Mouse (Mus musculus): ENCODE measurements around the gene 1810009A15Rik.

Gene 1810009A15Rik

DNA sequence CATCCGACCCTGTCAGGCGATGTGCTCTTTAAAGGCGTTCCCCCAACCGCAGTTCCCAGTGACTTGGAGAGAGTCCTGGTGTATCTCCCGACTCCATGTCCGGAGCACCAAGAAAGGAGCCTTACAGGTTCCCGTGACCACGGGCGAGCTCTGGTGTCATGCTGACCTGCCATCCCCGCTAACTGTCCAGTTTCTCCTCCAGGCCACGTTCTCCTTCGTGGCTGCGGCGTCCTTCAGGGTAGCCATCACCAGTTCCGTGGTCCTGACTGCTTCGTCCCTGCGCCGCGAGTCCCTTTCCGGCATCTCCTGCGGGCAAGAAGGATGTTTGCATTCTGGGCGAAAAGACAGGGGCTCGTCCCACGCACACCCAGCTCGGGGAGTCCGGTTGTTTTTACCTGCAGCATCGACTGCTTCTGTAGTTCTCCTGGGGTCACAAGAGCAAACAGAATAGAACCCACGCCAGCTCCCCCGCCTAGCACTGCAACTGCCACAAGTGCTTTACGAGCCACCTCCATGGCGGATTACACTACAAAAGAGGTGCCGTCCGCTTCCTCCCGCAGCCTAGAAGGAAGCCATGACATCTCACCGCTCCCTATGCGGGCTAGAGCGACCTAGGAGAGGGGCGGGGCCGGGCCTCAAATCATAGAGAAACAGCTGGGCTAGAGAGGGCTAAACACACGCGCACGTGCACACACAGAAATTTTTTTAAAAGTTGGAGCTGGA is 8.2 kb upstream of the 1810009A15Rik start, which contains the start of gene Uqcc3:
Gene Uqcc3 (minus strand): TSS at position 613 of the 723 bp plus-strand sequence.
- DNase-seq: peak; percentile 88

DNA sequence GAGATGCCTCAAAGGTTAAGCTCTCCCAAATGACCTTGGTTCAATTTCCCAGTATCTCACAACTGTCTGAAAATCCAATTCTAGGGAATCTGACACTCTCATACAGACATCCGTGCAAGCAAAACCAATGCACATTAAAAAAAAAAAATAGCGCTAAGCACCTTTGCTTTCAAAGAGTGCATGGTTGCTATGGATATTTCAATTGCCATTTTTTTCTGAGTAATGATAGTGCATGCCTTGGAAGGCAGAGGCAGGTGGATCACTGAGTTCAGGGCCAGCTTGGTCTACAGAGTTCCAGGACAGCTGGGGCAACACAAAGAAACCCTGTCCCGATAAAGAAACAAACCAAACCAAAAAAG is 7.6 kb upstream of the 1810009A15Rik start:
- no peak for DNase-seq

DNA sequence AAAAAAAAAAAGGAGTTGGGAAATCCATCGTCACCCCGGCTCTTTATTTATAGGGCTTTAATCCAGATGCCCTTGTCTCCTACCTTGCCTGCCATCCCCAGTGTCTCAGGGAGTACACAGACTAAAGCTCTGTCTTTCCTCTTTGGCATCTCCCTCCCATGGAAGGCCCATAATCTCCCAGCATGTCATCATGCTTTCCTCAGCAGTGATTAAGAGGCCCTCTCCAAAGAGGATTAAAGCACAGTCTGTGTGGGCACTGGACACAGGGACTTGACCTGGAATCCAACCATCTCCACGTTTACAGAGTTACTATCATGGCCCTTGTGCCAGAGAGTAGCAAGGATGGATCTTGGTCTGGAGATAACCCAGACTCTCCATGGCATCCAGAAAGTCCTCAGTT is 5.0 kb upstream of the 1810009A15Rik start, which contains the start of the genes Lbhd1 and Gm49403:
Gene Lbhd1 (plus strand): TSS at position 117 of the 400 bp plus-strand sequence.
Gene Gm49403 (plus strand): TSS at position 315 of the 400 bp plus-strand sequence.
- no peak for DNase-seq

DNA sequence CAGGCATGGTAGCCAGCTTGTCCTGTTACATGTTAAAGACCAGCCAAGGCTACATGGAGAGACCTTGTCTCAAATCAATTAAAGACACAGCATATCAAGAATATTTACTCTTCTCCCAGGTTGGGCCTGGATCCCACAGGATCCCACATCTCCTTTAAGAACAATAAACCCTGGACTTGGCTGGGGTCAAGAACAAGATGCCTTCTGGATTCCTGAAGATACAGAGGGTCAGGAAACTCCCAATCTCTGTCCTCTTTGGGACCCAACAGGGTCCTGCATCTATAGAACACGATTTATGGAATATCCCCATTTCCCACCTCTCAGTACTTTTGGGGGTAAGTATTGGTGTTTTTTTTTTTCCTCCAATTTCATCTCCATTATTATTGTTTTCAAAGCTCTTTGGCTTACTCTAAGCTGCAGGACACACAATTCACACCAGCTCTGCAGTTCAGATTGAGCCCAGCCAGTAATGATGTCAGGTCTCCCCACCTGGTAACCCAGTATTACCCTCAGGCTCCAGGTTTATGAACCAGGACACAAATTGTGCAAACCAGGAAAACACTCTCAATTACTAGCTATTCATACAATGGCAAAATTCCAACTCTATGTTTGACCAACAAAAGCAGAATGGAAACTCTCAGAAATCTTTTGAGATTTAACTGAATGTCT is 1.6 kb upstream of the 1810009A15Rik start:
- DNase-seq: no peak

DNA sequence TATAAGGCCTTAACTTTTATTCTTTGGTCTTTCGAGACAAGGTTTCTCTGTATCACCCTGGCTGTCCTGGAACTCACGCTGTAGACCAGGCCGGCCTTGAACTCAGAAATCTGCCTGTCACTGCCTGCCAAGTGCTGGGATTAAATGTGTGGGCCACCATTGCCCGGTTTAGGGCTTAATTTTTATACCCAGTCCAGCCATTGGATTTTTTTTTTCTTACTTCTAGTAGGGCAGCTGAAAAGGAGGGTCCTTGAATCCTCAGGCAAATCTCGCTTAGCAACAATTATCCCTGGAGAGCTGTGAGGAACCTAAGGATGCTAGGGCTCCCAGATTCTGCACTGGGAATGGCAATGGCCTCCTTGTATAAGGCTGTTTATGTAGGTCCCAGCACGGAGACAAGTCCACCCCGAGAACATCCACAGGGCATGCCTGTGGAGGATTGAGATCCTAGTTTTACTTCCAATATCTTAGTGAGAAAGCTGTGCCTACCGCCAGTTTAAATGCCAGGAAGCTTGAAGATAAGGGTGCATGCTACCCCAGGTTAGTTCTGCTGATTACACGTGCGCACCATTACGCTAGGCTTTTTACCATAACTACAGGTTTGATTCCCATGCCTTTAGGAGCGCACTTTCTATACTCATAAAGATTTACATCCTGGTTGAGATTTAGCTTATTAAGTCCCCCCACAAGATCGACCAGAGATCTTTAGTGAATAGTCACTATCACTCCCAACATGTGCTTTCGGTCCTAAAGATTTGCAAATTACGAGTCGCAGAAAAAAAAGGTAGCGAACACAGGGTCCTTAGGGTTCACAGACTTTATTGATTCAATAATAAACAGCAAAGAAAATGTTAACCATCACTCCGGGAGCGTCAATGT is 829 bp upstream of the 1810009A15Rik start:
- no peak for DNase-seq

DNA sequence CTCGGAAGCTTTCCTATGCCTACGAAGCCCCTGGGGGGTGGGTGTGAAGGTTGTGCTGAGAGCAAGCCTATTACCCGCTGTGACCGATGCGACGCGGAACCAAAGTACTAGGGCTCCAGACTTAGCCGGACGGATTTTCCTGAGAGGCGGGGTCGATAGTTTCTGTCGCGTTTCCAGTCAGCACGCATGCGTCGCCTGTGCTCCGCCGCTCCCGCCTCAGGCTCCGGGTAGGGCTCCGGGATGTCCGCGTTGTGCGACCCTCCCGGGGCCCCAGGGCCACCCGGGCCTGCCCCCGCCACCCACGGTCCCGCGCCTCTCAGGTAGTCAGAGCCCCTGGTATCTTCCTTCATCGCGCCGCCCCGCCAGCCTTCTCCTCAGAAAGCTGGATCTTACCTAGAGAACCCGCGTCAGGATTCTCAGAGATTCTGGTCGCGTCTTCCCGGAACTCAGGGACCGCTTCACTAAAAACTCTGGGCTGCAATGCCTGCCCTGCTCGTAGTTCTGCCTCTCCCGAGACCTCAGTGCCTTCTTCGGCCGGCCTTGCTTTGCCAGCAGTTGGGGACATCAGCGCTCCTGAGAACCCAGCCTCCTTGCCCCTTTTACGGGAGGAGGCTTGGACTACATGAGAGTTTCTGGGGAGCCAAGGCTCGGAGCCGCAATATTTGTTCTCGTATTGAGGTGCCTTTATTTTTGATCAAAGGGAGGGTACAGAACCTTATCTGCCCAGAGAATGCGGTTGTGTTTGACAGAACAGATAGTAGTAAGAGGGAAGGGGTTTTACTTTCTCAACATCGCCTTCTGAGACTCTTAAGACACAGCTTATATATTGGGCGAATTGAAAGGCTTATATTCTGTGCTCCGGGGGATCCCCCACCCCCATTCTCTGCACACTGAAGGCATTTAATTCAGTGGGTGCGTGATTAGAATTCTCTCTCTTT is 4.4 kb downstream of the 1810009A15Rik start, which contains the start of gene Ints5:
Gene Ints5 (plus strand): TSS at position 177 of the 938 bp plus-strand sequence.
- DNase-seq: peak; percentile 83

DNA sequence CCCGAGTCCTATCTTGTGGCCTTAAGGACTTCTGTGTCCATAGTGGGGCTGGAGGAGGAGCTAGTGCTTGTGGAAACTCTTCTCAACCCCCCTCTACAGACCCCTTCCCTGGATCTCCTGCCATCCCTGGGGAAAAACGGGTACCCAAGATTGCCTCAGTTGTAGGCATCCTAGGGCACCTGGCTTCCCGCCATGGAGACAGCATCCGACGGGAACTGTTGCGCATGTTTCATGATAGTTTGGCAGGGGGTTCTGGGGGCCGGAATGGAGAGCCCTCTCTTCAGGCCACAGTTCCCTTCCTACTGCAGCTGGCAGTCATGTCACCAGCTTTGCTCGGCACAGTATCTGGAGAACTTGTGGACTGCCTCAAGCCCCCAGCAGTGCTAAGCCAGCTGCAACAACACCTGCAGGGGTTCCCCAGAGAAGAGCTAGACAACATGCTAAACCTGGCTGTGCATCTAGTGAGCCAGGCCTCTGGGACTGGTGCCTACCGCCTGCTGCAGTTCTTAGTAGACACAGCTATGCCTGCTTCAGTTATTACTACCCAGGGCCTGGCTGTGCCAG is 6.8 kb downstream of the 1810009A15Rik start:
- peak; percentile 61 for DNase-seq

DNA sequence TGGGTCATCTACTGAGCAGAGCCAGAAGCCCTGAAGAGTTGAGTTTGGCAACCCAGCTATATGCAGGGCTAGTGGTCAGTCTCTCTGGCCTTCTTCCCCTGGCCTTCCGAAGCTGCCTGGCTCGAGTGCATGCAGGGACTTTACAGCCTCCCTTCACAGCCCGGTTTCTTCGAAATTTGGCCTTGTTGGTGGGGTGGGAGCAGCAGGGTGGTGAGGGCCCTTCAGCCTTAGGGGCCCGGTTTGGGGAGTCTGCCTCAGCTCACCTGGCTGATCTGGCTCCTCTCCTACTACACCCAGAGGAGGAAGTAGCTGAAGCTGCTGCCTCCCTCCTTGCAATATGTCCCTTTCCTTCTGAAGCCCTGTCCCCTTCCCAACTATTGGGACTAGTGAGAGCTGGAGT is 7.6 kb downstream of the 1810009A15Rik start:
- DNase-seq: peak; percentile 34

DNA sequence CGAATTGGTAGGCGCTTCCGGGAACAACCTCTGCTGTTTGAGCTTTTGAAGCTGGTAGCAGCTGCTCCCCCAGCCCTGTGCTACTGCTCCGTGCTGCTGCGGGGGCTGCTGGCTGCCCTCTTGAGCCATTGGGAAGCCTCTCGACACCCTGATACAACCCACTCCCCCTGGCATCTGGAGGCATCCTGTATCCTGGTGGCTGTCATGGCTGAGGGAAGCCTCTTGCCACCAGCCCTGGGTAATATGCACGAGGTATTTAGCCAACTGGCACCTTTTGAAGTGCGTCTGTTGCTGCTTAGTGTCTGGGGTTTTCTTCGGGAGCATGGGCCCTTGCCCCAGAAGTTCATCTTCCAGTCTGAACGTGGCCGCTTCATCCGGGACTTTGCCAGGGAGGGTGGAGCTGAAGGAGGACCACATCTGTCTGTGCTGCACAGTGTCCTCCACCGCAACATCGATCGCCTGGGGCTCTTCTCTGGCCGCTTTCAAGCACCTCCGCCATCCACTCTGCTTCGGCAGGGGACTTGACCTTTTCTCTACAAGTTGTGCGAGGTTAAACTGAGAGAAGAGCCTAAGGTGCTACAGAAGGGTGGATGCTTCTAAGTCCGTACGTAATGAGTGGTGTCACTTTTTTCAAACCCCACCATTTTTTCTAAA is 8.7 kb downstream of the 1810009A15Rik start:
- peak; percentile 68 for DNase-seq

DNA sequence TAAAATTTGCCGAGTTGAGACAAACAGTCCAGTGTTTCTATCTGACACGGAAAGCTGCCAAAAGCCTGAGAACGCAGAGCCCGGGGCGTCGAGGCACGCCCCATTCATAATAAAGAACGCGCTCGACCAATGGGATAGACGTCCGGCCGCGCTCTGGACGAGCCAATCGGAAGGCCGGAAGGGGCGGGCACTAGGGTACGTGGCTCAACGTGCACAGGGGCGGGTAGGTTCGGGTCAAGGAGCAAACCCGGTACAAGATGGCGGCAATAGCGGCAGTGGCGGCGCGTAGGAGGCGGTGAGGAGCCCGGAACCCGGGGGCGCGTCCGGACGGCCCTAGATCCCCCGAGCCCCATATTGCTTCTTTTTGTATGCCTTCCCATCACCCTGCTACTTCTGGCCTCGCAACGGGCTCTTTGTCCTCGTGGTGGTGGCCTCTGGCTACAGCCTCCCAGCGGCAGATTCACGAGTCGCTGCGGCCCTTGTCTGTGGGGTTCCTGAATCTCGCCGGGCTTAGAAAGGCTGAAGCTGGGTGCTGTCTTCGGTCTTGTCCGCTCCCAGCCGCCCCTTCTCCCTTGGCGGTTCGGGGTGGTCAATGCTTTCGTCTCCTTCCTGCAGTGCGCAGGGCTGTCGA is 9.3 kb downstream of the 1810009A15Rik start, which contains the start of gene Ganab:
Gene Ganab (plus strand): TSS at position 207 of the 631 bp plus-strand sequence.
- DNase-seq: peak; percentile 95

DNA sequence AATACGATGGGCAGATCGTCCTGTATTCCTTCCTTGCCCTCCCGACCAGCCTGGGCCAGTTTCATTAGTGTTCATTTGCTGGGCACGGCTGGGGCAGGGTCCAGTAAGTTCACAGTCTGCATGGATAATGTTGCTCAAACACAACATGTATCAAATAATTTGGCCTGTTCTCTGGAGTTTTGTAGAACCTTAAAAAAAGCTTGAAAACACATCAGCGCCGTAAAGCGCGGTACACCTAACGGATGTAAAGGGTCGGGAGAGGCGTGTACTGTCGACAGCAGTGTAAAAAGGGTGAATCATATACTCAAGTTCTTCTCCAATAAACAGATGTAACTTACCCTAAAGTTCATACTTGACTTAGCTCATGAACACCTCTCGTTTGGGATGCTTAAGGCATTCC is 9.9 kb downstream of the 1810009A15Rik start:
- no peak for DNase-seq

DNA sequence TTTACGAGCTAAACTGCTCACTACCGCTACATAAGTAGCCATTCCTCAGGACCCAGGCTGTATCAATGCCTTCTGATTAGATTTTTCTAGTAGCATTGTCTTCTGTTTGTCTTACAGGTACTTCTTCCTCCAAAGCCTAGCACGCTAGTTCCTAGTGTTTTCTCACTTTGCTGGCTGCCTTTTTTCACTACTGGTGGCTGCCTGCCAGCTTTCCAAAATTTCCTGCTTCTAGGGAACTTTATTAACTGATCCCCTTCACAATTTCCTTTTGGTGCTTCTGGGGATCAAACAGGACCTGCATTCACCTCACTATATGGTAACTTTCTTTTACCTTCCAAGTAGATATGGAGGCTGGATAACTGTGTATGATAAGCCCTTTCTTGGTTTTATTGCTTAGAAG is 10.4 kb downstream of the 1810009A15Rik start:
- no peak for DNase-seq

DNA sequence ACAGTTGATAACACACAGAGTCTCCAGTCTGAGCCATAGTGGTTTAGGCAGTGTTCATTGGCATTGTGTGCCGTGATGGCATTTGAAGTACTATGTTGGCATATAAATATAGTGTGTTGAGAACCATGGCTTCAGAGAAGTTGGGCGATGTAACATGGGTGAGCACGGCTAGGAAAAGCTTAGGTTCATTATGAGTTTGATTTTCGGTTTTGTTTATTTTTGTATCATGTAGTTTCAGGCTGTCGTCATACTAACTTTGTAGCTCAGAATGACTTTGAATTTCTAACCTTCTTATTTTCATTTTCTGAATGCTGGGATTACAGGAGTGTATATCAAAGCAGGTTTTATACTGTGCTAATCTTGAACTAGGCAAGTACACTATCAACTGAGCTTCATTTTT is 14.8 kb downstream of the 1810009A15Rik start:
- DNase-seq: no peak

DNA sequence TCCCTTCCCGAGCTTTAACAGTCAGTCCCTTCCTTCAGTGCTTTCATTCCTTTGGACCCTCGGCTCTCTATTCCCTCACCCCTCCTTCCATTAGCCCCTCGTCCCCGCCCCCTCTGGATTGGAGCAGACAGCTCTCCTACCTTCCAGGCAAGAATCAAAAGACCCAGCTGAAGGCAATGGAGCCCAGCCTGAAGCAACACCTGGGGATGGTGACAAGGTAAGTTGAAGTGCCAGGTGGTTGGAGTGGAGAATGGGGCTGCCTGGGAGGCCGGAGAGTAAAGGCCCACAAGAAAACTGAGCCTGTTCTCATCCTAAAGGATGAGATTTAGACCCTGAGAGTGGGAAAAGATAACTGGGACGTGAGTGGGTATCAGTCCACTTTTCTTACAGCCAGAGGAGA is 19.9 kb downstream of the 1810009A15Rik start:
- DNase-seq: no peak

DNA sequence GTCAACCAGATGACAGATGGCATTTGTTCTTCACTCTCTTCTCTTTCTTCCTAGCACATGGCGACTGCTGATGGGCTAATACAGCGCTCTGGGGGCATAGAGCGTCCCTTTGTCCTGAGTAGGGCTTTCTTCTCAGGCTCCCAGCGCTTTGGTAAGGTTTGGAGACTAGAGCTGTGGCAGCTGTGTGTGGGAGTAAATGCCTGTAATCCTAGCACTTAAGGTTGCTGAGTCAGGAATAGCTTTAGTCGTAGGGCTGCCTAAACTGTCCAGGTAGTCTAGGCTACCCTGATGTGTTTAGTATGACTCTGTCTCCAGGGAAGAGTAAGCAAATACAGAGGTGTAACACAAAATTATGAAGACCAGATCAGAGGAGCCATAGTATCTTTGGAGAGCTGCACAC is 23.2 kb downstream of the 1810009A15Rik start:
- no peak for DNase-seq

DNA sequence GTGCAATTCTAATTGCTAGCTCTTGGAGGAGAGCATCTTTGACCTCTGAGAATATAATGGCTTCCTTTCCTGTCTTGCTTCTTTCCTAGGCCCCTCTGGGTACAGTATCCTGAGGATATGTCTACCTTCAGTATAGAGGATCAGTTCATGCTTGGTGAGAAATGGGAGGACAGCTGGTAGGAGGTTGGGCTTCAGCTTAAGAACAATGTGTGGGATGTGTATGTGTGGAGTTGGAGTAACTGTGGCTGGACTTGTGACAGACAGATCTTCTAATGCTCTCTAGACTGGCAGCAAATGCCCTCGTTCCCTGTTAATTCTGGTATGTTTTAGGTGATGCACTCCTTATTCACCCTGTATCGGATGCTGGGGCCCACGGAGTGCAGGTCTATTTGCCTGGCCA is 25.6 kb downstream of the 1810009A15Rik start:
- DNase-seq: no peak

DNA sequence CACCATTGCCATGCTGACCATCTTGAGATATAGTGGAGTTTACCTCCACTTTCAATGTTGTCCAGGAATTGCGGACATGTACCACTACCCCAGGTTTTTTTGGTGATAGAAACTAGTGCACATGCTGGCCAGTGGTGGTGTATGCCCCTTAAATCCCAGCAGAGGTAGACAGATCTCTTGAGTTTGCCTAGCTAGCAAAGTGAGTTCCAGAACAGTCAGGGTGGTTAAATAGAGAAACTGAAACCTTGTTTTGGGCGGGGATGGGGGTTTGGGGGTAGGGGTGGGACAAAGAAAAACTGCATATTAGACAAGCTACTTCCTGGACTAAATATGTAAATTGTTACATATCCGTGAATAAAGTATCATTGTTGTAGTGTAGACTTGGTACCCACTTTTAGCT is 30.3 kb downstream of the 1810009A15Rik start:
- no peak for DNase-seq

DNA sequence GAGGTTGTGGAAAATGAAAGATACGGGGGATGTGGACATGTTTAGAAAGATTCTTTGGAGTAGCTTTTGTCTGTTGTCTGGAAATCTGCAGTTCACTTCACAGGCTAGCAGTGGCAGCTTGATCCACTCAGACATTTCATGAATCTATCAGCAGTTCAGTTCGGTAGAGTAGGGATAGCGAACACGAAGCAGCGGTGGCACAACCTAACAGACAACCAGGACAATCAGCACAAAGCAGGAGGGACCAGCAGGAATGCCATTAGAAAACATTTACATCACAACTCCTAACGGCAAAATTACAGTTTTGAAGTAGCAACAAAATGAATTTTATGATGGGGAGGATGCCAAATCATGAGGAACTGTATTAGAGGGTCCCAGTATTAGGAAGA is 31.0 kb downstream of the 1810009A15Rik start:
- DNase-seq: no peak

DNA sequence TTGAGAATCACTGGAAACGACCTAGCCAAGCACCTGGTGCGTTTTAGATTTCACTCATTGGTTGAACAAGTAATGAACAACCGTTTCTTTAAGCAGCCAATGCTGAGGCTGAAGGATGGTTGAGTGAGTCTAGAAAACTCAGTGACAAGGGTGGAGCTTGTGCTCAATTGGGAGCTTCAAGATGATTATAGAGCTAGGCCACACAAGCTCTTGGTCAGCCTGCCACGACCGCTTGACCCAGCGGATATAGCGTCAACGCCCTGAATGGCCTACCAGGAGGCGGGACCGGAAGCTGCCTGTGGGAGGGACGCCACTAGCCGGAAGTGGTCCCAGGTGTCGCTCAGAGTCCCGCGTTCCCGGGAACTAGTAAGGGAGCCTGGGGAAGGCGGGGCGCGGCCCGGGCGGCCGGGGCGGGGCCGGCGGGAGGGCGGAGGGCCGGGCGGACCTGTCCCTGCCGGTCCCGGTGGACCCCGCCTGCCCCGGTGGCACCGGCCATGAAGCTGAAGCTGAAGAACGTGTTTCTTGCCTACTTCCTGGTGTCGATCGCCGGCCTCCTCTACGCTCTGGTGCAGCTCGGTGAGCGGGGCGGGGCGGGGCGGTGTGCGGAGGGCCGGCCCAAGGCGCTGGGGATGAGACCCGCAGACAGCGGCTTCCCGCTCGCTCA is 31.6 kb downstream of the 1810009A15Rik start, which contains the start of gene B3gat3:
Gene B3gat3 (plus strand): TSS at position 302 of the 664 bp plus-strand sequence.
- peak; percentile 96 for DNase-seq

DNA sequence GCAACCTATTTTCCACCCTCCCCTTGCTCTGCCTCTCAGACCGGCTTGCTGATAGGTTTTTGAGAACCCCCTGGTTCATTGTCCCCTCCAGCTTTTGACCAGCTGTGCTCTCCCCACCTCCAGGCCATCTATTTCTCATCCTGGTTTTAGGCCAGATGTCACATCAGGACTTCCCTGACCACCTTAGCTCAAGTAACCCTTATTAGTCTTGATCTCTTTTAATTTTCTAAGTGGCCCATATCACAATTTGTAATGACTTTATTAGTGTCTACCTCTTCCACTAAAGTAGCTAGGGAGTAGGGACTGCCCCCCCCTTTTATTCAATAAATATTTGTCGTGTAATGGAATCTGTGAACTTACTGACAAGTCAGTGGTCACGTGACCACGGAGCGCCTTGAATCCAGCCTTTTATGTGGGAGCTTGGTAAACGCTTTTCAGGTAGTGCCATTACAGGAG is 32.2 kb downstream of the 1810009A15Rik start:
- no peak for DNase-seq

Measured in cerebellum, adult 11-12 months (tissue).